Mouse (Mus musculus) heart, adult 10 weeks (tissue): Measurements from ENCODE around the gene Slc22a7. TPM values are rescaled to one million over a fixed set of nuclear protein-coding genes. Genes with fewer than 3 reads are reported as not detected.

Experiments used
- polyA plus RNA-seq: library from polyadenylated mRNA; stranded (reverse); fragments of 350-450 nt; fragmentation: Illumina TruSeq; extraction: RNeasy Lipid Tissue Mini Kit (QIAGEN cat#74804); gene quantifications from one replicate; pipeline ENCODE4 v1.2.3, GENCODE M21; 2014; ENCODE audit warnings: low read depth, low replicate concordance

Slc22a7 gene
- not detected for polyA plus RNA-seq

GRCm38 (mm10) chr17:46438298-46438873 lies at the start of gene Slc22a7:
Gene Slc22a7, minus strand, starts transcription at chr17:46438457.

GRCm38 (mm10) chr17:46487431-46487830 lies 49.2 kb upstream of the Slc22a7 start, which contains the start of gene Ttbk1:
Gene Ttbk1, minus strand, starts transcription at chr17:46487675.

GRCm38 (mm10) chr17:46428761-46429414 lies 9.4 kb downstream of the Slc22a7 start, which contains the start of gene Crip3:
Gene Crip3, plus strand, starts transcription at chr17:46428926.

GRCm38 (mm10) chr17:46383294-46384060 lies 54.8 kb downstream of the Slc22a7 start, which contains the start of gene Zfp318:
Gene Zfp318, plus strand, starts transcription at chr17:46383731.

Other genes with a start within 250 kb of the Slc22a7 start
- gene Polh, start 235.8 kb downstream of the Slc22a7 start, polyA plus RNA-seq = 5.9 TPM
- 19.4 TPM for gene Xpo5, start 235.7 kb downstream of the Slc22a7 start, polyA plus RNA-seq
- gene Polr1c, start 190.4 kb downstream of the Slc22a7 start, polyA plus RNA-seq = 19.8 TPM
- 59.4 TPM for gene Yipf3, start 190.4 kb downstream of the Slc22a7 start, polyA plus RNA-seq
- gene Lrrc73, start 184.9 kb downstream of the Slc22a7 start, polyA plus RNA-seq = not detected
- gene Tjap1, start 155.4 kb downstream of the Slc22a7 start, polyA plus RNA-seq = 31.8 TPM
- gene Dlk2, start 141.0 kb downstream of the Slc22a7 start, polyA plus RNA-seq = not detected
- 4.1 TPM for gene Abcc10, start 110.1 kb downstream of the Slc22a7 start, polyA plus RNA-seq
- gene Zfp318, start 54.7 kb downstream of the Slc22a7 start, polyA plus RNA-seq = 12.4 TPM
- 2.5 TPM for gene Crip3, start 9.5 kb downstream of the Slc22a7 start, polyA plus RNA-seq
- gene Ttbk1, start 49.2 kb upstream of the Slc22a7 start, polyA plus RNA-seq = 0.10 TPM
- 1.6 TPM for gene Dnph1, start 58.3 kb upstream of the Slc22a7 start, polyA plus RNA-seq
- 16.2 TPM for gene Cul9, start 107.9 kb upstream of the Slc22a7 start, polyA plus RNA-seq
- 101 TPM for gene Srf, start 117.7 kb upstream of the Slc22a7 start, polyA plus RNA-seq
- gene Ptk7, start 191.0 kb upstream of the Slc22a7 start, polyA plus RNA-seq = 2.3 TPM
- gene Klc4, start 207.6 kb upstream of the Slc22a7 start, polyA plus RNA-seq = 23.4 TPM
- 123 TPM for gene Mrpl2, start 207.8 kb upstream of the Slc22a7 start, polyA plus RNA-seq
- gene Cul7, start 211.9 kb upstream of the Slc22a7 start, polyA plus RNA-seq = 18.5 TPM
- gene Rrp36, start 235.9 kb upstream of the Slc22a7 start, polyA plus RNA-seq = 19.7 TPM
- 53.7 TPM for gene Mea1, start 240.3 kb upstream of the Slc22a7 start, polyA plus RNA-seq
- gene Klhdc3, start 242.5 kb upstream of the Slc22a7 start, polyA plus RNA-seq = 59.2 TPM